Mouse (Mus musculus) brain, embryonic 14.5 days (tissue): Measurements from ENCODE around the gene Neurod4.

Source experiments
- CTCF ChIP-seq: fragments of 200-500 bp; IDR thresholded peaks from 2 replicates; pipeline ENCODE4 v1.5.1; 2012; ENCODE audit warnings: inconsistent platforms, mild to moderate bottlenecking, moderate library complexity, borderline replicate concordance; ENCODE audit not compliant: insufficient read depth, insufficient read length; ENCODE audit errors: extremely low read depth
- POLR2A ChIP-seq: fragments of 200-500 bp; IDR thresholded peaks from 2 replicates; pipeline ENCODE4 v1.6.1; 2012; ENCODE audit warnings: mild to moderate bottlenecking, inconsistent platforms, borderline replicate concordance; ENCODE audit not compliant: poor library complexity, insufficient read depth, insufficient read length, severe bottlenecking; ENCODE audit errors: extremely low read depth

GRCm38 (mm10) chr10:130287201-130287600, 7.2 kb upstream of the Neurod4 start:
- no peak for TF ChIP-seq CTCF
- TF ChIP-seq POLR2A: no peak
